7 mouse cellular contexts compared by ENCODE assay signal in the genomic region with DNA sequence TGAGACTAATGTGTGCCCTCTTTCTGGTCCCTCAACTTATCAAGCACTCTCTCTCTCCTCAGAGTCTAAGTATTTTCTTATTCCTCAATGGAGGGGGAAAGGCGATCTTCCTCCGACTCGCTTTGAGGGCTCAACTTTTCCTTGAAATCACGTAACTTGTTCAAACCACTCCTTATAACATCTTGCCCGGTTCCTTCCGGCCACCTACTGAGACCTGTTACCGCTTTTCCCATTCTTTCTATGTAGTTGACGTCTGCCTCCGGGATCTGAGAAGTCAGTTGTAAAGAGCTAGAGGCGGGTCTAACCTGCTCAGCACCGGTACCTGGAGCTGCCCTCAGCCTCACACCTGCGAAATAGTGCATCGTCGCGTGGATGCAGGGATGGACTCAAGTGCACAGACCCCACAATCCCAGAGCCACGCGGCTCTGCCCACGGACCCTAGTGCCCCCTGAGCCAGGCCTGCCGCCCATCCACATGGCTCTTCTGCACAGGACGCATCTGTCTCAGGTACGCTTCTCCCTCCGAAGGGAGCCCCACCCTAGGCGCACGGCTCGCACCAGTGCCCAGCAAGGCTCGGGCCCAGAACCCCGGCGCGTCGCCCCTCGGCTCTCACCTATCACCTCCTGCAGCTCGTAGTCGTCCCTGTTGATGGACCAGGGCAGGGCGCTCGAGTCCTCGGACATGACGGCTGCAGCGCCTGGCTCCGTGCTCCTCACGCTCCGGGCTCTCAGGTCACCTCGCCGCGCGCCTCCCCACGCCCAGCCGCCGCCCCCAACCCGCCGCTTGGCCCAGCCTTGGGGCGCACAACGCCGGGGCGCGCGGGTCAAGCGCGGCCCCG. TPM values are rescaled to one million over a fixed set of nuclear protein-coding genes. Genes with fewer than 3 reads are reported as not detected.
DNase-seq lines count a peak whose midpoint lies in the region; ATAC-seq and TF ChIP-seq lines count a peak whose summit lies in the region.

No protein-coding gene starts in this region.

- no peaks in the 10 kb centered on the region for H3K9me3 ChIP-seq in hindbrain, embryonic 10.5 days
- no peaks in the 10 kb centered on the region for H3K9me3 ChIP-seq in liver, embryonic 16.5 days (replicated peaks; ENCODE audit: control insufficient read depth, low read length)
- H3K9me3 ChIP-seq in stomach, embryonic 15.5 days, result no peaks in the 10 kb centered on the region; the same call in 1 of the 2 replicates

- ATAC-seq in liver, embryonic 16.5 days (ENCODE audit: low read depth), result peak; percentile 0; the same call in 1 of the 2 replicates
- ATAC-seq in stomach, embryonic 15.5 days (ENCODE audit: insufficient read depth, low FRiP score, low read depth), result peak; percentile 0

- peaks cover 4% of the 10 kb centered on the region; the same call in 1 of the 2 replicates for H3K36me3 ChIP-seq in hindbrain, embryonic 10.5 days
- no peaks in the 10 kb centered on the region for H3K36me3 ChIP-seq in liver, embryonic 16.5 days (ENCODE audit: control insufficient read depth, insufficient read depth)
- no peaks in the 10 kb centered on the region for H3K36me3 ChIP-seq in stomach, embryonic 15.5 days

- TF ChIP-seq CTCF in cortical plate, adult 2 months (IDR thresholded peaks at IDR 0.05; ENCODE audit: extremely low read depth, insufficient read depth, low read length), result no peak

- DNase-seq in right cerebral cortex, adult 18-20 months, result peak; percentile 7
- no peak for DNase-seq in right cerebral cortex, postnatal 25 days
- no peak for DNase-seq in hindbrain, embryonic 10.5 days (ENCODE audit: low spot score)
- no peak for DNase-seq in cerebellum, postnatal 10 days

- H3K9ac ChIP-seq in liver, embryonic 16.5 days (ENCODE audit: low read depth, low read length), result peak overlapping the region; percentile 86
- peak overlapping the region; percentile 76 for H3K9ac ChIP-seq in stomach, embryonic 15.5 days

- peaks cover 2% of the 10 kb centered on the region; the same call in 1 of the 2 replicates for H3K4me1 ChIP-seq in cortical plate, adult 2 months (ENCODE audit: control insufficient read depth, insufficient read depth, low read length)
- H3K4me1 ChIP-seq in hindbrain, embryonic 10.5 days (replicated peaks), result peaks cover 27% of the 10 kb centered on the region
- peaks cover 20% of the 10 kb centered on the region for H3K4me1 ChIP-seq in liver, embryonic 16.5 days (ENCODE audit: control insufficient read depth, low read depth, low read length)
- H3K4me1 ChIP-seq in stomach, embryonic 15.5 days, result peaks cover 3% of the 10 kb centered on the region; the same call in 1 of the 2 replicates

- WGBS in hindbrain, embryonic 10.5 days, result under 1% methylated on average over 59 of the region's 59 CpGs
- WGBS in liver, embryonic 16.5 days (ENCODE audit: insufficient replicate concordance), result under 1% methylated on average over 58 of the region's 59 CpGs
- under 1% methylated on average over 56 of the region's 59 CpGs for WGBS in stomach, embryonic 15.5 days

- peak overlapping the region; percentile 99 for H3K4me3 ChIP-seq in cortical plate, adult 2 months (ENCODE audit: insufficient read depth, low read length)
- H3K4me3 ChIP-seq in hindbrain, embryonic 10.5 days, result peak overlapping the region; percentile 95
- H3K4me3 ChIP-seq in liver, embryonic 16.5 days (ENCODE audit: low read depth, low read length), result peak overlapping the region; percentile 88
- peak overlapping the region; percentile 76 for H3K4me3 ChIP-seq in stomach, embryonic 15.5 days (replicated peaks)

- no peaks in the 10 kb centered on the region for H3K27me3 ChIP-seq in hindbrain, embryonic 10.5 days (ENCODE audit: insufficient read depth, poor library complexity, severe bottlenecking)
- H3K27me3 ChIP-seq in liver, embryonic 16.5 days (ENCODE audit: control insufficient read depth, insufficient read depth, low read depth, low read length), result no peaks in the 10 kb centered on the region
- H3K27me3 ChIP-seq in stomach, embryonic 15.5 days (replicated peaks), result no peaks in the 10 kb centered on the region

- TF ChIP-seq POLR2A in cortical plate, adult 2 months (IDR thresholded peaks at IDR 0.05; ENCODE audit: extremely low read depth, insufficient read depth, low read length), result no peak

- peak overlapping the region; percentile 99; the same call in 1 of the 2 replicates for H3K27ac ChIP-seq in cortical plate, adult 2 months (ENCODE audit: insufficient read depth, low read length)
- H3K27ac ChIP-seq in hindbrain, embryonic 10.5 days, result peak overlapping the region; percentile 99
- peak overlapping the region; percentile 99 for H3K27ac ChIP-seq in liver, embryonic 16.5 days (ENCODE audit: low read length)
- H3K27ac ChIP-seq in stomach, embryonic 15.5 days, result peak overlapping the region; percentile 91

- H3K4me2 ChIP-seq in liver, embryonic 16.5 days (ENCODE audit: low read depth, low read length), result peak overlapping the region; percentile 83
- H3K4me2 ChIP-seq in stomach, embryonic 15.5 days, result peak overlapping the region; percentile 97

RNA-seq across cellular contexts. Expression of gene Oxsr1, which starts 0.6 kb away (rescaled TPM):
- polyA plus RNA-seq in cortical plate, adult 2 months (2012; rRNA removed), result 44.2 and 46.9 TPM in 2 replicates
- 14.3 and 14.7 TPM in 2 replicates for polyA plus RNA-seq in hindbrain, embryonic 10.5 days (2016; fragmentation: Nextera tagmentation; extraction: Ambion mirVana)
- polyA plus RNA-seq in liver, embryonic 16.5 days (2015; fragmentation: Nextera tagmentation; extraction: Ambion mirVana), result 4.0 and 4.1 TPM in 2 replicates
- polyA plus RNA-seq in stomach, embryonic 15.5 days (2015; fragmentation: Nextera tagmentation; extraction: Ambion mirVana), result 13.3 and 13.5 TPM in 2 replicates

RNA-seq across cellular contexts. Expression of gene Acaa1a, which starts 17.9 kb away (rescaled TPM):
- 141 and 149 TPM in 2 replicates for polyA plus RNA-seq in cortical plate, adult 2 months (2012; rRNA removed)
- polyA plus RNA-seq in hindbrain, embryonic 10.5 days (2016; fragmentation: Nextera tagmentation; extraction: Ambion mirVana), result 73.5 and 81.5 TPM in 2 replicates
- polyA plus RNA-seq in liver, embryonic 16.5 days (2015; fragmentation: Nextera tagmentation; extraction: Ambion mirVana), result 45.0 and 47.9 TPM in 2 replicates
- polyA plus RNA-seq in stomach, embryonic 15.5 days (2015; fragmentation: Nextera tagmentation; extraction: Ambion mirVana), result 116 and 119 TPM in 2 replicates

RNA-seq across cellular contexts. Expression of gene Myd88, which starts 19.6 kb away (rescaled TPM):
- 5.4 TPM in 2 replicates for polyA plus RNA-seq in cortical plate, adult 2 months (2012; rRNA removed)
- 8.2 and 8.4 TPM in 2 replicates for polyA plus RNA-seq in hindbrain, embryonic 10.5 days (2016; fragmentation: Nextera tagmentation; extraction: Ambion mirVana)
- polyA plus RNA-seq in liver, embryonic 16.5 days (2015; fragmentation: Nextera tagmentation; extraction: Ambion mirVana), result 14.6 and 14.7 TPM in 2 replicates
- polyA plus RNA-seq in stomach, embryonic 15.5 days (2015; fragmentation: Nextera tagmentation; extraction: Ambion mirVana), result 32.4 and 34.7 TPM in 2 replicates

RNA-seq across cellular contexts. Expression of gene Xylb, which starts 35.6 kb away (rescaled TPM):
- polyA plus RNA-seq in cortical plate, adult 2 months (2012; rRNA removed), result 7.8 and 8.2 TPM in 2 replicates
- 6.6 and 7.0 TPM in 2 replicates for polyA plus RNA-seq in hindbrain, embryonic 10.5 days (2016; fragmentation: Nextera tagmentation; extraction: Ambion mirVana)
- 3.3 and 4.5 TPM in 2 replicates for polyA plus RNA-seq in liver, embryonic 16.5 days (2015; fragmentation: Nextera tagmentation; extraction: Ambion mirVana)
- 6.0 and 8.9 TPM in 2 replicates for polyA plus RNA-seq in stomach, embryonic 15.5 days (2015; fragmentation: Nextera tagmentation; extraction: Ambion mirVana)

RNA-seq across cellular contexts. Expression of gene Slc22a14, which starts 43.7 kb away (rescaled TPM):
- polyA plus RNA-seq in cortical plate, adult 2 months (2012; rRNA removed), result 0.29 TPM in 1 of 2 replicates, not detected in the other
- 0.10 TPM in 1 of 2 replicates, not detected in the other for polyA plus RNA-seq in hindbrain, embryonic 10.5 days (2016; fragmentation: Nextera tagmentation; extraction: Ambion mirVana)
- not detected in 2 replicates for polyA plus RNA-seq in liver, embryonic 16.5 days (2015; fragmentation: Nextera tagmentation; extraction: Ambion mirVana)
- 0.08 TPM in 1 of 2 replicates, not detected in the other for polyA plus RNA-seq in stomach, embryonic 15.5 days (2015; fragmentation: Nextera tagmentation; extraction: Ambion mirVana)
